Mouse (Mus musculus): Measurements from ENCODE around the gene Rps27.

Gene Rps27

GRCm38 (mm10) chr3:90183581-90183980 lies 29.9 kb downstream of the Rps27 start:
- DNase-seq (ENCODE audit: low spot score in 2 of 2): peak in 1 of 2 experiments; percentile 32

- DNase-seq (ENCODE audit: low spot score in 2 of 2): no peak
Observed at GRCm38 (mm10) chr3:90179566-90179965, 33.9 kb downstream of the Rps27 start.
